Mouse (Mus musculus) liver, adult (tissue): ENCODE measurements around the gene Arpp21.

Source experiments
- GATA4 ChIP-seq: IDR thresholded peaks from 2 replicates; pipeline ENCODE4 v1.6.1; 2014; ENCODE audit warnings: mild to moderate bottlenecking, low read length; ENCODE audit not compliant: insufficient replicate concordance

Arpp21 gene

DNA sequence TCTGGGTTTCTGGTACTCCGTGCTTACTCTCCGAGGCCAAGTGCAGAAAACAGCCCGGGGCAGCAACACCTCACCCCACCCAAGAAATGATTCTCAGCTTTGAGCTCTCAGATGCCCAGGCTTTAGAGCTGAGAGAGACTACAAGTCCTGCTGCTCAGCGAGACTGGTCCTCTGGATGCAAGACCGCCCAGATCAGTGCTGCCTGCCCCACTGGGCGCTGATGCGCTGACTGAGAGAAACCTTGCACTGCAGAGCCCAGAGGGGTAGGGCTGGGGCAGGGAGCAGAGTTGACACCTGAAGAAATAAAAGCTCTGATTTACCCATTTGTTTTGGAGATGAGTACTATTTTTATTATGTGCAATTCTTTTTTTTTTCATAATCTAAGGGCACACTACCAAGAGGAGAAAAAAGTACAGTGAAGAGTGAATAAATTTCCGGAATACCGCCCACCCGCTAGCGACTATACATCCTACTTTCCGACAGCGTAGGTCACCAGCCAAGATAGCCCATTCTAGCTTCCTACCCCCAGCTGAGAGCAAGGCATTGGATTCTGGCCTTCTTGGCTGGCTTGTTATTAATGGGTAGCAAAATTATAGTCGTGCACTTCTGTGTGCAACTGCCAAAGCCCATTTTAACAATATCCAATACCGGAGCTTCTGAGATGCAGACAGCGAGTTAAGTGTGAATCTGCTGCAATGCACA is at the start of gene Arpp21:
TSS of gene Arpp21 (minus strand) at position 243 of the 702 bp plus-strand sequence.
- no peak for TF ChIP-seq GATA4

DNA sequence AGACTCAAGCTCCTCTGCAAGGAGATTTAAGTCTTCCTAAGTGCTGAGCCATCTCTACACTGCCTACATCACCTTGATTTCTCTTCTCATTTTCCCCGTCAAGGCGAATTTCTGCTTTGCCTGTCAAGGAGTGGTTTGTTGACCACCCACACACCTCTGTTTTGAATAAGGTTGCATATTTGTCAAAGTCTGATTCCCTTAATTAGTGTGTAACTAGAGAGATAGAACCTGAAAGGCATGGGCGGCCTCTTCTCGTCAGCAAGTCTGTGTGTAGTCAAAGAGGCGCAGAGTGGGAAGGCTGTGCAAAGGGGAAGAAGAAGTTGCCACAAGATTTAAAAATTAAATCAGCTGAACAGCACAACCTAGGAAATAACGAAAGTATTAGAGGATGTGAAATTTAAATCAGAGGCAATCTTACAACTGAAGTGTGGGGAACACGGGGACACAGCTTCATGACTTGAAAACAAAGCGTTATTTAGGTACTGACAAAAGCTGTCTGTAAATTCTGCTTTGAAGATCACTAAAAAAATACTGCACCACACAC is 36.8 kb upstream of the Arpp21 start:
- TF ChIP-seq GATA4, result no peak

DNA sequence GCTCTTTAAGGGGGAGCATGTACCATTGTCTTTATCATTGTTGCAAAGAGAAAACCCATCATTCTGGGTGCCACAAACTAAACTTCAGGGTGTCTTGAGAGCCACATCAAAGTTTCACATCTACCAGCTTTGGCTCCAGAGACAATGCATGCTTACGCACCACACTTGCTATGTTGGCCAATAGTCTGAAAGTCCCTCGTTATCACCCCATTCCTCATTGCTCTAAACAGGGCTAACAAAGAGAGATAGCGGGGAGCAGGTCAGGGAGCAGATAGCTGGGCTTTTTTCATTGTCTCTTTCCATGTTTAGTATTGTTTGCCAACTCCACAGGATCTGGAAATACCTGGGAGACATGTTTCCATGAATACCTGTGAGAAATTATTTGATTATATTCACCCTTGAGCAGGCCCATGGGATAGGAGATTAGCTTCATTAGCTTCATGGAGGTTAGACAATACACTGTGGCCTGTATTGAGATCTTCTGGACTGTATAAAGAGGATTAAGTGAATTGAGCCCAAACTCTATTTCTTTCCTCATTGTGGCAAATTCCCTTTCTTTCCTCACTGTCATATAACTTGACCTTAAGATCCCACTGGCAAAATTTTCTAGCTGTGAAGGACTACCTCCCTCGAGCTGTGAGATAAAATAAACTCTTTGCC is 29.4 kb upstream of the Arpp21 start:
- no peak for TF ChIP-seq GATA4

DNA sequence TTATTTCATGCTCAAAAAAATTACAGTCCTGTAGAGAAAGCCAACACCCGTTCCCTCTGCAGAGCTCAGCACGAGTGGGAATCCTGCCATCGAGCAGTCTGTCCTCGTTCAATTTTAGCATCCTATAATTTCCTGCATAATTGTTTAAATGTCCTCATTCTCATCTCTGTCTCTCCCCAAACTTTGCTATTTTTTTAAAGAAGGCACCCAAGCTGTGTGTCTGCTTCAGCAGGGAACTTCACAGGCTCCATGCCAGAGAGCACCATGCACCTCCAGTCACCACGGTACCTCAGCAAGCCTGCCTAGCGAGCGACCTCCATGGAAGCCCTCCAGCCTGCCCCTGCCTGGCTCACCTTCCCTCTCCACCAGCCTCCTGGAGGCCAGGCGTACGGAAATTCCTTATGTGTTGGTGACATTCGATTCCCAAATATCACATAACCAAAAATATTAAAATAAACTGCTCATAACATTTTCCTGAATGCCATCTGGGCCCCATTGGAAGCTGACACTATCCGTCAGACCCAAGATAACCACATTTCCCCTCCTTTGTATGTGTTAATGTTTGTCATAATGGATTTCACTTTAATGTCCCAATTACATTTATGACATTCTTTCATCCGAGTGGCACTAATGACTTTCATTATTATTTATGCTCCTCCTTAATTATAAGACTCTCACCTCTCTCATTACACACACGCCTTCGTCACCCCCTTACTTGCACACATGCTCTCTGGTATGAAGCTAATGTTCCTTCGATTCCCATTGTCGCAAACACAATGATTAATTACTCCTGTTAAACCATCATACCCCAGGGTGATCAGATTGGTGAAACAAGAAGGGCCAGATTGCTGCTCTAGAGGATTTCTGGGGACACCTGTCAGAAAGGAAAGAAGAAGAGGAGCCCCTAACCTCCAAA is 26.5 kb upstream of the Arpp21 start:
- TF ChIP-seq GATA4, result no peak

DNA sequence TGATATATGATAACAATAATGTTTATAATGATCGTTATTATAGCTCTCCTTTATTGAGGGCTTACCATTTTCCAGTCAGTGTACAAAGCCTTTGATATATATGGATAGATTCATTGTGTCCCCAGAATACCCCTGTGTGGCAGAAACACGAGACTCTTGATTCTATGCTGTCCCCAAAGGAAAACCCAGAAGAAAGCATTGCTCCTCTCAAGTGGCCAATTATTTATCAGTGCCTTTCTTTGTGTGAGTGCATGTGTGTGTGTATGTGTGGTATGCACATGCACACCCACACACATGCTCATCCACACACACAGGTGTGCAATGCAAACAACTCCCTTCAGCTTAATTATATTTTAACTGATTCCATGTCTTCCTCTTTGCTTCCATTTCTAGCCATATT is 25.8 kb upstream of the Arpp21 start:
- no peak for TF ChIP-seq GATA4

GRCm38 (mm10) chr9:112260696-112261095 is 25.0 kb upstream of the Arpp21 start:
- TF ChIP-seq GATA4, result no peak

GRCm38 (mm10) chr9:112258560-112258959 is 22.8 kb upstream of the Arpp21 start:
- no peak for TF ChIP-seq GATA4

DNA sequence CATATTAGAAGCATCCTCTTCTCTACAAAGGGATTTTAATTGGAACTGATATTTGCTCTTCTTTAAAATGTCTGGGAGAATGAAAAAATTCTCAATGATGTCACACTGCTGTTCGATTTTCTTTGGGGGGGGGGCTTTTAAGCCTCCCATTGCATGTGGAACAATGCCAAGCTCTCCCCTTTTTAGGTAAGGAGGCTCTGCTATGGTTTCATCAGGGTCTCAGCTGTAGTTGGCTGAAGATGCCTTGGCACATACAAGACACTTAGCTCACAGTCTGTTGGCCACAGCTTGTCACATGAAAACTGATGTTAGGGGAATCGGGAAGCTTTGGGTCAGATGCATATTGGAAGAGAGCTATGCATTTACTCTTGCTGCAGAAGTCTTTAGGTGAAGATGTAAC is 20.2 kb upstream of the Arpp21 start:
- TF ChIP-seq GATA4, result no peak

DNA sequence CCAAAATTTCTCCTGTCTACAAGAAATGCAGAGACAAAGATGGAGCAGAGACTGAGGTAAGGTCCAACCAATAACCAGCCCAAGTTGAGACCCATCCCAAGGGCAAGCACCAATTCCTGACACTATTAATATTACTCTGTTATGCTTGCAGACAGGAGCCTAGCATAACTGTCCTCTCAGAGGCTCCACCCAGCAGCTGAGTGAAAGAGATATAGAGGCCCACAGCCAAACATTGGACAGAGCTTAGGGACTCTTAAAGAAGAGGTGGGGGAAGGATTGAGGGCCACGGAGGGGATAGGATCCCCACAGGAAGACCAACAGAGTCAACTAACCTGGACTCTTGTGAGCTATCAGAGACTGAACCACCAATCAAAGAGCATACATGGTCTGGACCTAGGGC is 18.0 kb upstream of the Arpp21 start:
- TF ChIP-seq GATA4, result no peak

DNA sequence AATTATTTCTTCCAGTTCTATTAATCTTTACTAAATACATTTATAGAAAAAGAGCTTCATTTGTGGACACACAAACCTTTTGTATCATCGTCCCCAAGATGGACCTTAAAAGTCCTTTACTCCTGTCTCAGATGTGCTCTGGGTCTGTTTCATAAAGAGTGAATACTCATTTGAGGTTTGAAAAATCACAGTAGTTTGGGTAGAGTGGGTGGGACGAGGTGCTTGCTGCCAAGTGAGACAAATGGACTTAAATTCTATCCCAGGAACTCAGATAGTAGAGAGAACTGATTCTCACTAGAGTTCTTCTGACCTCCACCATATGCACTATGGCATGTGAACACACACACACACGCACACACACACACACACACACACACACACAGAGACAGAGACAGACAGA is 16.1 kb upstream of the Arpp21 start:
- no peak for TF ChIP-seq GATA4

GRCm38 (mm10) chr9:112251339-112251738 is 15.6 kb upstream of the Arpp21 start:
- TF ChIP-seq GATA4, result no peak

GRCm38 (mm10) chr9:112249753-112250152 is 14.0 kb upstream of the Arpp21 start:
- TF ChIP-seq GATA4, result no peak

- TF ChIP-seq GATA4, result no peak
Measured at GRCm38 (mm10) chr9:112247183-112247582, 11.4 kb upstream of the Arpp21 start.

DNA sequence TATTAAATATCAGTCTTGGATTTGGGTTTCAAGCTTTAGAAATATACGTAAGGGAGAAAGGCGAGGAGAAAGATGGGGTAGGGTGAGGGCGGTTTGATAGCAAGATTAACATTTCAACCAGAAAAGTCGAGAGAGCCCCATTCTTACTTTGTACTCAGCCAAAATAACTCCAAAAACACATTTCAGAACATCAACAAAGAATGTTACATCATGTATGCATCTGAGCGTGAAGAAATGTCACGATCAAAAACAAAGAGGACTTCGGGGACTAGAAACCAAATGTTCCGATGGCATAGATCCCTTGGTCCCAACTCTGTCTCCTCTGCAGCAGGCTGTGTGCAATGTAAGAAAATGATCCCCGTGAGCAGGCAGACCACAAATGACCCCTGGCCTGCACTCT is 2.4 kb upstream of the Arpp21 start:
- TF ChIP-seq GATA4, result no peak

DNA sequence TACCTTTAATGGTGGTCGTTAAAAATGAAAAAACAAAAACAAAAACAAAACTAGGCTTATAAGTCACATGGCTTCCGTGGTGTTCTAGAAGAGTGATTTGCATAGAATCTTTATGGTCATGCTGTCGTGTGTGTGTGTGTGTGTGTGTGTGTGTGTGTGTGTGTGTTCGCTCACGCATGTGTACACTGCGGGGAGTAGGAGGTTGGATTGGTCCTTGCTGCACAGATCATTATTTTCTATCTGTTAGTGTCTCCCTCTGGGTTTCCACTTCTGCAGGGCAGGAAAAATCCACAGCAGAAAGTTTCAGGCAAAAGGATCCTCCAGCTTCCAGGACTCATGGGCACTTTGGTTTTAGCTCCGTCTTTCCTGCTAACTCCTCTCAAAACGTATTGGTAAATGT is 813 bp upstream of the Arpp21 start:
- no peak for TF ChIP-seq GATA4
